Mouse (Mus musculus) limb, embryonic 13.5 days (tissue): ENCODE results near the gene Car3. TPM values are rescaled to one million over a fixed set of nuclear protein-coding genes. Genes with fewer than 3 reads are reported as not detected.
A peak's percentile ranks its signal among the peaks of the same experiment; 100 is the strongest.
"Not testable (repeated sequence)": the region's sequence is repeated elsewhere in the genome, so short reads cannot be mapped to it uniquely, and the experiment has no call there.

Experiments used
- ATAC-seq: fragments of 200-750 bp; cut with Nextera tagmentation; 2 replicates; pipeline ENCODE4 v1.8.0; 2017; ENCODE audit warnings: low read depth, moderate number of reproducible peaks, moderate TSS enrichment; ENCODE audit not compliant: low FRiP score
- H3K27ac ChIP-seq: fragments of 300-500 bp; sonication (generic); 2 replicates; pipeline ENCODE4 v1.5.1; 2015; ENCODE audit warnings: inconsistent platforms, mild to moderate bottlenecking, moderate library complexity
- H3K27me3 ChIP-seq: fragments of 300-500 bp; sonication (generic); 2 replicates; pipeline ENCODE4 v1.6.1; 2015; ENCODE audit warnings: mild to moderate bottlenecking, inconsistent platforms
- H3K36me3 ChIP-seq: fragments of 300-500 bp; sonication (generic); 2 replicates; pipeline ENCODE4 v1.6.1; 2015; ENCODE audit warnings: inconsistent platforms, mild to moderate bottlenecking, moderate library complexity
- H3K4me1 ChIP-seq: fragments of 300-500 bp; sonication (generic); 2 replicates; pipeline ENCODE4 v1.6.1; 2015; ENCODE audit warnings: inconsistent platforms
- H3K4me2 ChIP-seq: fragments of 300-500 bp; sonication (generic); replicated peaks from 2 replicates; pipeline ENCODE4 v1.6.1; 2015; ENCODE audit warnings: inconsistent platforms, mild to moderate bottlenecking, moderate library complexity
- H3K4me3 ChIP-seq: fragments of 300-500 bp; sonication (generic); 2 replicates; pipeline ENCODE4 v1.5.1; 2015; ENCODE audit warnings: moderate library complexity, mild to moderate bottlenecking, inconsistent platforms
- H3K9ac ChIP-seq: fragments of 300-500 bp; sonication (generic); 2 replicates; pipeline ENCODE4 v1.6.1; 2015; ENCODE audit warnings: mild to moderate bottlenecking, inconsistent platforms
- H3K9me3 ChIP-seq: fragments of 300-500 bp; sonication (generic); 2 replicates; pipeline ENCODE4 v1.6.1; 2016; ENCODE audit warnings: inconsistent platforms
- WGBS: fragments of 180-500 bp; shearing (Covaris S2); methylation state at CpG from one replicate; pipeline ENCODE4 v1.1.7; 2015; 5-methylcytosine and 5-hydroxymethylcytosine counted together
- polyA plus RNA-seq: library from polyadenylated mRNA; unstranded; fragments of >200 nt; fragmentation: Nextera tagmentation; extraction: Ambion mirVana; gene quantifications from 2 replicates; pipeline ENCODE4 v1.2.1, GENCODE M21; 2015

Gene Car3
- 6.7 and 7.2 TPM in 2 replicates for polyA plus RNA-seq

DNA sequence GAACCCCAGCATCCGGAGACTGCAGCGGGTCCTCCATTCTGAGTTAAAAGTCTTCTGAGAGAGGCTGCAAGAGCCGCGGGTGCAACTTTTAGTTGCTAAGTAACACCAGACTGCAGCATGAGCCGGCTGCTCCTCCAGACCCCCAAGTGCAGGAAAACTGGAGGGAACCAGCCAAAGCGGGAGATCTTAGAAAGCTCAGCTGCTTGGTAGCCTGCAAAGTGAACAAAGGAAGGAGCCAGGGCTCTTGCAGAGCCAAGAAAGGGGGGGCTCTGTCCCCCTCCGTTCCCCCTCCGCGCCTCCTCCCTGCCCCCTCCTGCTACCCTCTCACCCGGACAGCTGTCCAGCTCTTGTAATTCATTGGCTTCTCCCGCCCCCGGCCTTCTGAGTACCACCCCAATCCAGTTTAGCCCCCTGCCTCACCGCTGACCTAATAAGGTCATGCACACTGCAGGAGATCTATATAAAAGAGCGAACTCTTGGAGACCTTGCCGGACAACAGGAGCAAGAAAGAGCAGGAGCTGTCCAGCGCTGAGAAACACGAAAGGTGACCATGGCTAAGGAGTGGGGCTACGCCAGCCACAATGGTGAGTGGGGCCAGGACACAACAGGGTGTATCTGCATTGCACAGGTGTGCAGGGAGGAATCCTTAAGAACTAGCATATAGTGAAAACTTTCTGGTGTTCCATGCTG is at the start of gene Car3:
Gene Car3, plus strand, starts transcription at position 491 of the 690 bp plus-strand sequence.
- Histone ChIP-seq H3K27ac (no peak within 1 kb of the TSS), H3K4me3 (peak within 1 kb of the TSS; percentile 42), H3K4me2 (peak within 1 kb of the TSS; percentile 79), H3K9me3 (no peaks in the 10 kb centered on the region), H3K9ac (peak within 1 kb of the TSS; percentile 56), H3K4me1 (peaks cover 10% of the 10 kb centered on the region), H3K36me3 (no peaks in the 10 kb centered on the region), H3K27me3 (no peaks in the 10 kb centered on the region)
- 2% methylated on average over 18 of the region's 18 CpGs for WGBS
- ATAC-seq: peak; percentile 80

DNA sequence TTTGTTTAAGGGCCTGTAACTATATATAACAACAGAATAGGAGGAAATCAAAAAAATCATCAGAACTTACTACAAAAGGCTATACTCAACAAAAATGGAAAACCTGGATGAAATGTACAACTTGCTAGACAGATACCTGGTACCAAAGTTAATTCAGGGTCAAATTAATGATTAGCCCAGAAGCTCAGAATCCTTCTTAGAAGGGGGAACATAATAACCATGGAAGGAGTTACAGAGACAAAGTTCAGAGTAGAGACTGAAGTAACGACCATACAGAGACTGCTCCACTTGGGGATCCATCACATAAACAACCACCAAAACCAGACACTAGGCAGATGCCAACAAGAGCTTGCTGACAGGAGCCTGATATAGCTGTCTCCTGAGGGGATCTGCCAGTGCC is 47.9 kb upstream of the Car3 start:
- not testable (repeated sequence) for H3K4me2 ChIP-seq, H3K9me3 ChIP-seq, H3K36me3 ChIP-seq, ATAC-seq, H3K4me3 ChIP-seq, H3K4me1 ChIP-seq, H3K9ac ChIP-seq, H3K27me3 ChIP-seq, H3K27ac ChIP-seq
- WGBS: 86% methylated on average over 1 of the region's 1 CpGs

DNA sequence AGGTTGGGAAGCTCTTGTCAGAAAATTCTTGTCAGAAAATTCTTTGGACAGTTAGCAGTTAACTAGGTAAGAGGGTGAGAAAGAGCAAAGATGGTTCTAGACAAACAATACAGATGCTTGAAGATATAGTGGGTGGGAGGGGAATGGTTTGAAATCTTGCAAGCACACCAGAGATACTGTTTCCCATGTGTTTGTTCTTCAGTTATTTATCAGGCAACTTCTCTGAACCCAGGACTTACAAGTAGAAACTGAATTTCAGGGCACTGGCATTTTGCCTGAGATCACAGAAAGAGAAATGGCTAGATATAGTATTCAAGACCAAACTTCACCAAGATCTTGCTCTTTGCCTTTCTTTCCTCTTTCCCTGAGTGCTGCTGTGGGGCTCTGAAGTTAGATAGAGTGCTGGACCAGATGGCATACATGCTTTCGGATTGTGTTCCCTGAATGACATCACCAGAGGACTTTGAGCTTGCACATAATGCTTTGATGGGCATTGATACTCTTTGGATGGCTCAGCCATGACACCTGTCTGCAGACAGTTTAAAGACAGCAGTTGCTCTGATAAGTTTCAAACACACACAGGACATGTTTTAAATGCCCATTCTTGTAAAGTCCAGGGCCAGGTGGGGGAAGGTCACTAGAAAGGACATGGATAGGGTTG is 43.3 kb upstream of the Car3 start:
- WGBS: 85% methylated on average over 1 of the region's 1 CpGs
- H3K4me3 ChIP-seq: no peak overlapping the region
- no peak overlapping the region for H3K27ac ChIP-seq
- H3K9ac ChIP-seq: no peak overlapping the region
- ATAC-seq: no peak
- H3K4me2 ChIP-seq: no peak overlapping the region
- H3K9me3 ChIP-seq: no peaks in the 10 kb centered on the region
- no peaks in the 10 kb centered on the region for H3K27me3 ChIP-seq
- H3K36me3 ChIP-seq: no peaks in the 10 kb centered on the region
- H3K4me1 ChIP-seq: no peaks in the 10 kb centered on the region

DNA sequence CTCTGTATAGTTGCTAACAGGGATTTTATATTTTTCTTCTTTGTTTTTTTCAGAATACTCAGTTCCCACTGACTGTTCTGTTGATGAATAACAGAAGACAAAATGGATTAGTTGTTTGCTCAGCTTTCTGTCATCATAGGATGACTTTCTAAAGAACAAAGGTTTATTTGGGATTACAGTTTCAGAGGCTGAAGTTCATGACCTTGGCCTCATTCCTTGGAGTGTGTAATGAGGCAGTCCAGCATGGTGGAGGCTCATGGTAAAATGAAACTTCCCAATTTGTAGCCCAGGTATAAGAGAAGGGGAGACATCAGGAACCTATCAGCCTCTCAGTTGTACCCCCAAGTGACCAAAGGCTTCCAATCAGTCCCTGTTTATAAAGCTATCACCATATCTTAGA is 34.4 kb upstream of the Car3 start:
- H3K36me3 ChIP-seq: no peaks in the 10 kb centered on the region
- no peak overlapping the region for H3K4me2 ChIP-seq
- H3K9me3 ChIP-seq: no peaks in the 10 kb centered on the region
- no peak overlapping the region for H3K4me3 ChIP-seq
- H3K27ac ChIP-seq: no peak overlapping the region
- no peak for ATAC-seq
- no peaks in the 10 kb centered on the region for H3K27me3 ChIP-seq
- H3K9ac ChIP-seq: no peak overlapping the region
- no peaks in the 10 kb centered on the region for H3K4me1 ChIP-seq

DNA sequence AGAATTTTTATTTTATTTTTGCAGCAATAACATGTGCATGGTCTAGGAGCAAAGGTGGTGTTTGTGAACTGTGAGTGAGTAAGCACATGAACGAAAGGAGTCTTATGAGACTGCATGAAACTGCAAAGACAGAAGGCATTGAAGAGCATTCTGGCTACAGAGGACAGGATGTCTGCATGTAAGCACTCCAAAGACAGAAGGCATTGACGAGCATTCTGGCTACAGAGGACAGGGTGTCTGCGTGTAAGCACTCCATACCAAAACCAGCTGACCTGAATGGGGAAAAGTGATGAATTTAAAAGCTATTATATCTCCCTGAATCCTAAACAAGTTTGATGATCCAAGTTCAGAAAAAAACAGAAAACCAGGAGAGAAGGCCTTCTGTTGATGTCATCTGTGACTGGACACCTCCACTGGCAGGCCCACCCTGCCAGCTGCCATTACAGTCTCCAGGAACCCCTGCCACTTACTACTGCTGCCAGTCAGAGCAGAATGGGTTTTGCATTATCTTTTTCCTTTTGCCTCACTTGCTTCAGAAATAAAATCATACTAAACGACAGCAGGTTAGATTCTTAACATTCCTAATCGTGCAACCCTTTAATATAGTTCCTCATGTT is 32.0 kb upstream of the Car3 start:
- Histone ChIP-seq H3K27me3 (no peaks in the 10 kb centered on the region), H3K4me1 (no peaks in the 10 kb centered on the region), H3K4me2 (no peak overlapping the region), H3K9me3 (no peaks in the 10 kb centered on the region), H3K4me3 (no peak overlapping the region), H3K9ac (no peak overlapping the region), H3K27ac (no peak overlapping the region), H3K36me3 (no peaks in the 10 kb centered on the region)
- WGBS: 82% methylated on average over 5 of the region's 5 CpGs
- ATAC-seq: no peak

DNA sequence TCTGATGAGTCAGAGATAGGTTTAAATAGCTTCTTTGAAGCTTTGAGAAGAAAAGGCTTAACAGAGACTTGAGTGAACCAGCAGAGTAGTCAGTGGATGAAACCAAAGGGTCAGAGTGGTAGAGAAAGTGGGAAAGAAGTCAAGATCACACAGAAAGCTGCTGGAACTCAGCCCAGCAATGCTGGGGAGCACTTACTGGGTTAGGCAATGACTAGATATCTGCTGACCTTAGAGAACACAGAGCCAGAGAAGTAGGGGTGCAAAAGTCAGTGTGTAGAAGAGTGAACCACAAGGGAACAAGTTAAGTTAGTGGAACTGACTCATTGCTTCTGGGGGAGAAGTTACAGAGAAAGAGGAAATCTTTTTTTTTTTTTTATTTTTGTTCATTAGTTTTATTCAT is 30.5 kb upstream of the Car3 start:
- no peaks in the 10 kb centered on the region for H3K4me1 ChIP-seq
- no peak overlapping the region for H3K4me2 ChIP-seq
- ATAC-seq: no peak
- no peaks in the 10 kb centered on the region for H3K36me3 ChIP-seq
- H3K27ac ChIP-seq: no peak overlapping the region
- no peaks in the 10 kb centered on the region for H3K27me3 ChIP-seq
- no peaks in the 10 kb centered on the region for H3K9me3 ChIP-seq
- no peak overlapping the region for H3K9ac ChIP-seq
- no peak overlapping the region for H3K4me3 ChIP-seq

DNA sequence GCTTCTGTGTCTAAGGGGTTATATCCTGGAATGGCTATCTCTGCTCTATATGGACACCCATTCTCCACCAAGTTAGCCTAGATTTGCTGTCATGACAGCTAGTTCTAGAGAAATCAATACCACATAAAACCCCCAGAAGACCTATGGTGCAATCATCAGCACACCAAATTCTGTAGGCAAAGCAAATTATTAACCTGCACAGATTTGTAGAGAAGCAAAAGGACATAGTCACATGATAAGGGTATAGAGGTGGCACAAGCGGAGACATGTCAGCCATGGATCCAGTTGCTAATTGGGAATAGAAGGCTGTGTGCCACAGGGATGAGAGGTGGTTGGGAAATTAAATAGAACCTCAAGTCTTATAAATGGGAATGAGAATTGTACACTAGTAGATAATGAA is 24.4 kb upstream of the Car3 start:
- no peaks in the 10 kb centered on the region for H3K36me3 ChIP-seq
- H3K4me3 ChIP-seq: no peak overlapping the region
- no peak overlapping the region for H3K27ac ChIP-seq
- H3K4me1 ChIP-seq: no peaks in the 10 kb centered on the region
- H3K4me2 ChIP-seq: no peak overlapping the region
- no peak overlapping the region for H3K9ac ChIP-seq
- 94% methylated on average over 1 of the region's 1 CpGs for WGBS
- ATAC-seq: no peak
- no peaks in the 10 kb centered on the region for H3K27me3 ChIP-seq
- H3K9me3 ChIP-seq: no peaks in the 10 kb centered on the region

DNA sequence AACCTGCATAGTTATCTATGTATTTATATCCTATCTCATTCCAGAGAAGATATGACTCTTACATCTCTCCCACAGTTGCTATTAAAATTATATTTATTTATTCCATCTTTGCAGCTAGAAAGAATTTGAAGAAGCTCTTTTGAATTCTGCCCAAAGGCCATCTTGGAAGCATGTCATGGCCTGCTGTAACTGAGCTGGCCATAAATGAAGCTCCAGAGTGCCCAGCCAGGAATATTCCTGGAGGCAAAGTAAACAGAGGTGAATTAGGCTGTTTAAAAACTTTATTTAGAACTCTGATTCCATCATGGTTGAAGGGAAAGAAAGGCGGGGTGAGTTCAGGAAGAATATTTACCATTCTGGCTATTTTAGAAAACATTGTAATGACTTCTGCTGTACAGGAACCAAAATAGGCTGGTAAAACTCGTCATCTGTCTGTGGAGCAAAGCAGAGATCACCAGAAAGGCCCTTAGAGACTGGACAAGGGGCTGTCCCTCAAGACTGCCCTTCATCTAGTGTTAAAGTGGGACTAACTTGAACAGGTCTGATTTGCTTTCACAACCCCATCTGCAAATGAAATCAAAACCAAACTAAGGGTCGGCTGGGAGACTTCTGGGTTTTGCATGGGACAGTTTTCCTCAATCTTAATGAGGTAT is 23.7 kb upstream of the Car3 start:
- Histone ChIP-seq H3K36me3 (no peaks in the 10 kb centered on the region), H3K4me3 (no peak overlapping the region), H3K27me3 (no peaks in the 10 kb centered on the region), H3K9ac (no peak overlapping the region), H3K9me3 (no peaks in the 10 kb centered on the region), H3K4me1 (no peaks in the 10 kb centered on the region), H3K27ac (no peak overlapping the region), H3K4me2 (no peak overlapping the region)
- WGBS: 80% methylated on average over 3 of the region's 3 CpGs
- no peak for ATAC-seq

DNA sequence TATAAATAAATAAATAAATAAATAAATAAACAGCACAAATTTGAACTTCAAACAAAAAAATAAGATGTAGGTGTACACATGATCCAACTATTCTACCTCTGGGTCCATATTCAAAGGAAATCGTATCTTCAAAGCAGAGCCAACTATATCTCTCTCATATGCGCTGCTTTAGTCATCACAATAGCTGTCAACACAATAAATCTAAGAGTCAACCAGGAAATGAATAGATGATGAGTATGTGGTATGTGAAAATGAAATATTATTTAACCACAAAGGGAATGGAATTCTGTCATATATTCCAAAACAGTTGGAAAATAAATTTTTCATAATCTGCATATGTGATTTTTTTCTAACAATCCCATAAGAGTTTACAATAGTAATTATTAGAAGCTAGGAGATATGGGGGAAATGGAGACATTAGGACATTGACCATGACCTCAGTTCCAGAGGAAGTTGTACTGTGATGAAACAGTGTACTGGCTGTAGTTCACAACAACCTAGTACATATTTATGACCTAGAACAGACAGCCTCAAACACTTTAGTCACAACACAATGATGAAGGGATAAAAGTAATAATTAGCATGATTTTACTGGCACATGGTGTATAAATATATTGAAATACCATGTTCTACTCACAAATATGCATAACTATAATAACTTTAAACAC is 14.6 kb upstream of the Car3 start:
- Histone ChIP-seq H3K4me2 (no peak overlapping the region), H3K27ac (no peak overlapping the region), H3K27me3 (no peaks in the 10 kb centered on the region), H3K4me3 (no peak overlapping the region), H3K9ac (no peak overlapping the region), H3K36me3 (no peaks in the 10 kb centered on the region), H3K9me3 (no peaks in the 10 kb centered on the region), H3K4me1 (no peaks in the 10 kb centered on the region)
- ATAC-seq: no peak
- 86% methylated on average over 2 of the region's 2 CpGs for WGBS

DNA sequence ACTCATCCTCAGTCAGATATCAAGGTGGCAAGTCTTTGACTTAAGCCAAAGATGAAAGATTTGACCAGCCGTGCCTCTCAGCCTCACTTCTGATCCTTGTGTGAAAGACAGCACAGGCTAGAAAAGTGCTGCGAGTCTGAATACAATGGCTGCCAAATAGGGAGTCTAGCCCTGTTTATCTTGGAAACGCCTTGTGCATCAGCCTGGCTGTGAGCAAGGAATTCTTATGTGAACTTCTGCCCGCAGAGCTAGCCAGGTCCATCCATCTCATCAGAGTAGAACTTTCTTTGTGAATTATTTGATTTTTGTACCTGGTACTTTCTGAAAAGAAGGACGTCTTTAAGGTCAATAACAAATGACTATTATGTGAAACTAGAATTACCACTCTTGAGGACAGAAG is 9.3 kb upstream of the Car3 start:
- no peaks in the 10 kb centered on the region for H3K9me3 ChIP-seq
- no peaks in the 10 kb centered on the region for H3K36me3 ChIP-seq
- WGBS: 80% methylated on average over 5 of the region's 5 CpGs
- H3K4me1 ChIP-seq: no peaks in the 10 kb centered on the region
- ATAC-seq: no peak
- H3K4me3 ChIP-seq: no peak overlapping the region
- H3K27ac ChIP-seq: no peak overlapping the region
- no peak overlapping the region for H3K9ac ChIP-seq
- no peaks in the 10 kb centered on the region for H3K27me3 ChIP-seq
- H3K4me2 ChIP-seq: no peak overlapping the region

DNA sequence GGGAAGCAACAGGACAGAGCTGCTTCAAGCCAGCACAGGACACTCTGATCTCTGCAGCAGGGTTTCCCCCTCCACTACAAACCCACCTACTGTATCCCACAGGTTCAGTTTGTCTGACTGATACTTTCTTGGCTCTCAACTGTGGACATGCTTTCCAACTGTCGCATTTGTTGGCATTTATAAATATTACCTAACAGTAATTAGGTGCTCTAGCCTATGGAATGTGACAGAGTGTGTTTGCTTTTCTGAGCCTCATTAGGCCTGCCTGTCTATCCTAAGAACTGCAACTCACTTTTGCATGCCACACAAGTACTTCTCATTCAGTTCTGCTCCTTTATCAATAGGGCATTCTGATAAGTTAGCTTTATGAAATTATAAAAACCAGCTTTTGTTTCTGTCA is 8.9 kb upstream of the Car3 start:
- 74% methylated on average over 1 of the region's 1 CpGs for WGBS
- Histone ChIP-seq H3K9ac (no peak overlapping the region), H3K27me3 (no peaks in the 10 kb centered on the region), H3K4me3 (no peak overlapping the region), H3K27ac (no peak overlapping the region), H3K4me2 (no peak overlapping the region), H3K36me3 (no peaks in the 10 kb centered on the region), H3K4me1 (no peaks in the 10 kb centered on the region), H3K9me3 (no peaks in the 10 kb centered on the region)
- ATAC-seq: no peak

DNA sequence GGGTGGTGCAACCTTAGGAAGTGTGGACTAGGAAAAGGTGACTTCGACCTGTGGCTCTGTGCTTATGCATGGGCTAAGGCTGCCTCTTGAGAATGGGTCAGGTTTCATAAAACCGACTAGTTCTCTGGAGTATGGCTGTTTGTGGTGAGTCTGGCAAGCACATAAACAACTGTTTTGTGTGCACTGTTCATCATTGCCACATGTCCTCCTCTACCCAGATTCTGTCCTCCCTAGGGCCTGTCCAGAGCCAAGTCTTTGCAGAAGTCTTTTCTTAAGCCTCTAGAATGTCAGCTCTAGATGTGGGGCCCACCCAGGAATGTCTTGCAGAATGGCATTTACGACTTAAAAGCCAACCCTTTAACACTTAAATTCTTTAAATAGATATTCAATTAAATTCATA is 5.4 kb upstream of the Car3 start:
- ATAC-seq: no peak

More for the DNA sequence above, 5.4 kb upstream of the Car3 start:
- H3K9ac ChIP-seq: no peak overlapping the region
- H3K27me3 ChIP-seq: no peaks in the 10 kb centered on the region
- WGBS: 69% methylated on average over 3 of the region's 3 CpGs
- H3K4me2 ChIP-seq: no peak overlapping the region
- H3K4me1 ChIP-seq: 0 out of 2 replicates have a peak, but pooled peaks cover 5% of the 10 kb centered on the region
- H3K27ac ChIP-seq: no peak overlapping the region
- H3K4me3 ChIP-seq: no peak overlapping the region
- no peaks in the 10 kb centered on the region for H3K36me3 ChIP-seq
- no peaks in the 10 kb centered on the region for H3K9me3 ChIP-seq
